Mouse (Mus musculus) heart, adult 8-10 months (tissue): ENCODE data around the gene Olfr521. TPM values are rescaled to one million over a fixed set of nuclear protein-coding genes. Genes with fewer than 3 reads are reported as not detected.
"Not testable (repeated sequence)": the region's sequence is repeated elsewhere in the genome, so short reads cannot be mapped to it uniquely, and the experiment has no call there.

Source experiments
- DNase-seq: peaks from one replicate; pipeline ENCODE4 v3.0.0; 2022; ENCODE audit warnings: low spot score
- total RNA-seq, 4 experiments: library from RNA; stranded (reverse); gene quantifications; 2 replicates each; pipeline ENCODE4 v1.2.4; 2022

Gene Olfr521
- total RNA-seq = not detected

GRCm38 (mm10) chr7:99763207-99763606 is at the start of gene Olfr521:
TSS of gene Olfr521 (plus strand) at chr7:99763507.
- DNase-seq = no peak

- DNase-seq = no peak
Measured at GRCm38 (mm10) chr7:99716536-99716935, 46.8 kb upstream of the Olfr521 start.

- DNase-seq = no peak
Measured at GRCm38 (mm10) chr7:99729973-99730372, 33.3 kb upstream of the Olfr521 start, which contains the start of gene Olfr520. TSS of gene Olfr520 (plus strand) at chr7:99730273.

DNA sequence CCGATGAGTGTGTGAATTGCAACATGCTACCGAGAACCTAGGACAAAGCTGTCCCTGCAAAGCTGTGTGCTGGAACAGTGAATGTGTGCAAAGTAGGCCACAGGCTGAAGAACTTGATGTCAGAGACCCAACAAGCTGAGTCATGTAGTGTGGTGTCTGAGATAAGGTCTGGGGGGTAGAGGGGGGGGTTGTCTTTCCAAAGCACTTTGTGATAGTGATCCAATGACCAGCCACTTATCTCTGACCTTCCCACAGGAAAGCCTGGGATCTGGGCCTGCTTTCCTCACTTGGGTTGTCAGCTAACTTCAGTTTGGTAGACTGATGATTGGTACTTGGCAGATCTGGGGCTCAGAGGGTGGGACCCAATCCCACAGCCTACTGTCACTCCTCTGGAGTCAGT is 28.7 kb upstream of the Olfr521 start:
- peak; percentile 38 for DNase-seq

- not testable (repeated sequence) for DNase-seq
Measured at GRCm38 (mm10) chr7:99735491-99735890, 27.8 kb upstream of the Olfr521 start.

DNA sequence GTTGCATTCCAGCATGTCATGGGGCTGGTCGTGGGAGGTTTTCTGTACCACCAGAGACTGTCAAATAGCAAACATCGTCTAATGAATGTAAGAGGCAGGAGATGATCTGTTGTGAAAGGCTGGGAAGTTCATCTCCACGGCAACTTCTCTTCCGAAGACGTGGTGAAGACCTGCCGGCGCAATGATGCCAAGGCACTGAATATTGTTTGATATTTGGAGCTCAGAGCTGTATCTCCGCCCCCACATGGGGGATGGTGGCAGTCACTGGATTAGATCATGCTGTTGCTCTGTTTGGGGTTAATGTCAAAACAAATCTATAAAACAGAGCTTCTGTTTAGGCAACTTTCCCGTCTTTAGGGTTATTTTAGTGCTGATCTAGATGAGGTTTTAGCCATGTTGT is 24.0 kb upstream of the Olfr521 start:
- no peak for DNase-seq

GRCm38 (mm10) chr7:99781385-99781784 is 18.1 kb downstream of the Olfr521 start:
- DNase-seq = no peak

- DNase-seq = no peak
Measured at GRCm38 (mm10) chr7:99781916-99782315, 18.6 kb downstream of the Olfr521 start.

- DNase-seq = no peak
Measured at GRCm38 (mm10) chr7:99783421-99783820, 20.1 kb downstream of the Olfr521 start.

DNA sequence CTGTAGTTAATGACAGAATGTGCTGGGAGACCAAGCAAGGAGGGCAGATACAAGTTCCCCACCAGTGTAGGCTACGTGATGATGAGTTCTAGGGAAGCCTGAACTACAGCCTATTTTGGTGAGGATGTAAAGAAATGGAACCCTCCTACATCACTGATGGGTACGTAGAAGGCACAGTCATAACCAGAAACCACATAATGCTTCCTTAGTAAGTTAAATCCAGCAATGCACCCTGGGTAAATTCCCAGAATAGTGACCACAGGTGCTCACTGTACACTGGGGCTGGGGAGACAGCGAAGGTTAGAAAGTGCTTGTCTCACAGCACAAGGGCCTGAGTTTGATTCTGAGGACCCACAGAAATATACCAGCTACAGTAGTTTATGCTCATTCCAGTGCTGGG is 22.2 kb downstream of the Olfr521 start:
- DNase-seq = no peak

- no peak for DNase-seq
Measured at GRCm38 (mm10) chr7:99786774-99787173, 23.5 kb downstream of the Olfr521 start.

DNA sequence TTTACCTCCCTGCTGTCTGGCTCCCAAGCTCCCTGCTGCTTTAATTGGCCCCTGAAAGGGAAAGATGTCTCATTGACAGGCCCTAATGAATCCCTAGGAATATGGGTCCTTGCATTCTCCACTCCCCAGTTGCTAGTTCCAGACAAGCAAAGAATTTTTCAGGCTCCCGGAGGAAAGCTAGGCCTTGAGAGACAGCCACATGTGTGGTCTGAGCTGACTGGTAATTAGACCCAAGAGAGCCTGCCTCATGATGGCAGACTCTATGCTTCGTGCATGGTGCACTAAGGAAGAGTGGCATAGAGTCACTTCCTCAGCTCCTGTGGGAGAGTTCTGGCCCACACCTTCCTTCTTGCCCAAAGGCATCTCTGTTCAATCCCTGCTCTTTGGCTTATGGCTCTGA is 24.6 kb downstream of the Olfr521 start:
- DNase-seq = no peak

GRCm38 (mm10) chr7:99788563-99788962 is 25.3 kb downstream of the Olfr521 start:
- DNase-seq = peak; percentile 34

DNA sequence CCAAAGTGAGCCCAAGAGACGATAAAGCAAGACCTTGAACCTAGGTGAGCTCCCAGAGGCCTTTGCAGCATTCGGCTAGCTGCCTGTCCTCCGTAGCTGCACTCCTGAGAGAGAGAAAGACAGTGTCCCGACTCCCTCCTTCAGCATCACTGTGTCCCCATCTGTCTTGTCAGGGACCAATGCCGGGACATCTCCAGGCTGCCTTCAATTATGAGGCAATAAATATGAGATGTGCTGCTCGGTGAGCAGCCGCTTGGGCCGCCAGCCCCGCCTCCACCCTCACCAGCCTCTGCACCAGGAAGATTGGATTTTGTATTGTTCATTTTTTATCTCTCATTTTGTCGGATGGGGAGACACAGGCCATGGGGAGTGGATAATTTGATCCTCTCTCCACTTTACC is 27.5 kb downstream of the Olfr521 start:
- no peak for DNase-seq

DNA sequence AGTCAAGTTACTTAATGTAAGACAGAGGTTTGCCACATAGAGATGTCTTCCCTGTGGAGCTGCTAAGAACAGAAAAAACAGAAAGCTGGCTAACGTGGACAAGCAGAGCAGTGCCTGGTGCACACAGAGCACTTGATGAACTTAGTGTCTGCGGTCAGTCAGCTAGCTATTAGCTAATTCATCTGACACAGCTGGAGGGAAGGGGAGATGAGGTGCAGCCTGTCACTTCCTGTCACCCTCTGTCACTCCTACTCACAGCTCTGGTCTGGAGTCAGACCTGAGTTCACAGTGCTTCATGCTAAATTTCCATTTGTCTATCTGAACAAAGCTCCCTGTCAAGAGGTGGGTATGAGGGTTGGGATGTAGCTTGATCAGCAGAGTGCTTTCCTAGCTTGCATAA is 30.8 kb downstream of the Olfr521 start:
- no peak for DNase-seq

DNA sequence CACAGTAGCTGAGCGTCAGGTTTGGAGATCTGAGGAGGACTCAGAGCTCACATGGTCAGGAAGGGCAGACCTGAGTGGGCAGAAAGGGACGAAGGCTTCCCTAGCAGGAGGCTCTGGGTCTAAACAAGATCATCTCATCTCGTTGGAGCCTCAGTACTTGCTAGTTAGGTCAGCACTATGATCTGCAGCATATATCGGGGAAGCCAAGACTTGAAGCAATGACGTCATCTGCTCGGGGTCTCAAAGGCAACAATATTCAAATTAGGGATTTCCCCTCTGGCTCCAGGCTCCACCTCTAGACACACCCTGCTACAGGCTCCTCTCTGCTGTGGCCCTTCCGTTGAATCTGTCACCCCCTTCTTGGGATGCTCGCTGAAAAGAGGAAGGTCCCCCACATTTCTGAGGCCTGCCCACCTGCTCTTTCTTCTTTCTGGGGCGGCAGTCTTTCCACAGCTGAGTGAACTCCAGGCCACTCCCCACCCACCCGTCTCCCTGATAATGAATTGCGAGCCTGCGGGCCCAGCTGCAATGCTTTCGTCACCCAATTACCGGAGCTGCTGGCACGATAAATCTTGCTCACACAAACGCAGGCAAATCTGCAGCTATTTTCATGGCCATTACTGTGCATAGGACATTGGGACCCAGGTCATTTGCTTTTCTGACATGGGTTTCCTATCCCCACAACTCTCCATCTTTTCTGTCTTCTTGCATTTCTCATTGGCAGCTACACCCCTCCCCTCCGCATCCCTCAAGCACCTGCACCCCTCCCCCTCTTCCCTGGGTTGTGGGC is 32.1 kb downstream of the Olfr521 start:
- no peak for DNase-seq

GRCm38 (mm10) chr7:99796471-99796870 is 33.2 kb downstream of the Olfr521 start:
- DNase-seq = no peak

DNA sequence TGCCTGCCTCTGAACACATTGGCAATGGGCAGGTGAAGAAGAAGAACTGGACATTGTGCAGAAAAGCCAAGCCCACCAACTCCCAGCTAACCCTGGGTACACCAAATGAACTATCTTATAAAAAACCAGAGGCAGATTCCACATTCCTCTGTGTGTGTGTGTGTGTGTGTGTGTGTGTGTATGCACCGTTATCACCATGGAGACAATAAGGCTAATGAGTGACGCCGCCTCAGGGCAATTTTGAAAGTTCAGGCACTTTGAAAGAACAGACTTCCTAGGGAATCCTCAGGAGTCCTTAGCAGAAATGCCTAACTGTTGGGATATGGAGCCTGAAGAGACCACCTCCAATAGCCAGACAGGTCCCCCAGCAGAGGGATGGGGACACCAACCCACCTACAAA is 34.0 kb downstream of the Olfr521 start:
- DNase-seq = no peak

GRCm38 (mm10) chr7:99797911-99798647 is 34.8 kb downstream of the Olfr521 start:
- DNase-seq = peak; percentile 84

DNA sequence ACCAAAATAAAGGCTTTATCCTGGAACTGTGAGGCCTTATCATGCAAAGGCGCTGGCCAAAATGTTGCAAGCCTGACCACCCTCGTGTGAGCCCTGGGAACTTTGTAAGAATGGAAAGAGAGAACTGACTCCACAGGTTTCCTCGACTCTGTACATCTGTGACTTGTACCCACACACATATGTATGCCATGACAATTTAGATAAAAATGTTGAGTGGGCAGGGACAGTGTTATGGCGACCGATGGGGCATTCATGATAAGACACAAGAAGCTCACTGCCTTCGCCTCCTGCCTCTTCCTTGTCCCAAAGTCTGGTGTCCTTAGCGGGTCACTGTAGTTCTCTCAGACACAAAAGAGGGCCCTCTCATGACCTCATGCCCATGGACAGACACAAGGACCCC is 35.8 kb downstream of the Olfr521 start:
- no peak for DNase-seq

- DNase-seq = no peak
Measured at GRCm38 (mm10) chr7:99803535-99803934, 40.2 kb downstream of the Olfr521 start.

- DNase-seq = not testable (repeated sequence)
Measured at GRCm38 (mm10) chr7:99804033-99804432, 40.7 kb downstream of the Olfr521 start.

DNA sequence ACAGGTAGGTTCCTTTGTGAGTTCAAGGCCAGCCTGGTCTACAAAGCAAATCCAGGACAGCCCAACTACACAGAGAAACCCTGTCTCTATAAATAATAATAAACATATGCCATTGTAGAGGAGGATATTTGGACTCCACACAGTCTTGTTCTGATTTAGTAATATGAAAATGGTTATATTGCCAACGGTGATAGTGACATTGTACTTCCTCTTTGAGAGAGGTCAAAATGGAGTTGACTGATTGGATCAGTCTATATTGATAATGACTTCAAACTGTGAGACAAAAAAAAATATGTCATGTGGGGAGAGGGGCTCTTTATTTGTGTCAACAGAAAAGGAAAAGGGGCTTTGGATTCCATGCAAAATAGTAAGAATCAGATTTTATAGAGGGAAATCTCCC is 42.0 kb downstream of the Olfr521 start:
- no peak for DNase-seq
